Mouse (Mus musculus) cortical plate, adult 2 months (tissue): Measurements from ENCODE around the gene Syt6. TPM values are rescaled to one million over a fixed set of nuclear protein-coding genes. Genes with fewer than 3 reads are reported as not detected.

Experiments used
- H3K27ac ChIP-seq: fragments of 200-500 bp; 2 replicates; pipeline ENCODE4 v1.5.1; 2012; ENCODE audit warnings: low read length, control low read depth, inconsistent platforms; ENCODE audit not compliant: insufficient read depth
- H3K4me1 ChIP-seq: fragments of 200-500 bp; 2 replicates; pipeline ENCODE4 v1.6.1; 2011; ENCODE audit warnings: low read length; ENCODE audit not compliant: control insufficient read depth, insufficient read depth
- H3K4me3 ChIP-seq: fragments of 200-500 bp; 2 replicates; pipeline ENCODE4 v1.5.1; 2011; ENCODE audit warnings: mild to moderate bottlenecking, low read length, control low read depth; ENCODE audit not compliant: insufficient read depth
- CTCF ChIP-seq: fragments of 200-500 bp; IDR thresholded peaks from 2 replicates; pipeline ENCODE4 v1.5.1; 2011; ENCODE audit warnings: mild to moderate bottlenecking, control low read depth, low read length; ENCODE audit not compliant: insufficient read depth; ENCODE audit errors: extremely low read depth
- POLR2A ChIP-seq: fragments of 200-500 bp; IDR thresholded peaks from 2 replicates; pipeline ENCODE4 v1.6.1; 2011; ENCODE audit warnings: mild to moderate bottlenecking, low read length, control low read depth; ENCODE audit not compliant: insufficient read depth; ENCODE audit errors: extremely low read depth
- polyA plus RNA-seq: library from polyadenylated mRNA; depleted of rRNA; stranded (reverse); fragments of >200 nt; gene quantifications from 2 replicates; pipeline ENCODE4 v1.2.3, GENCODE M21; 2012; rRNA removed

Syt6 gene
- polyA plus RNA-seq, 1 experiment, result 15.1 TPM

DNA sequence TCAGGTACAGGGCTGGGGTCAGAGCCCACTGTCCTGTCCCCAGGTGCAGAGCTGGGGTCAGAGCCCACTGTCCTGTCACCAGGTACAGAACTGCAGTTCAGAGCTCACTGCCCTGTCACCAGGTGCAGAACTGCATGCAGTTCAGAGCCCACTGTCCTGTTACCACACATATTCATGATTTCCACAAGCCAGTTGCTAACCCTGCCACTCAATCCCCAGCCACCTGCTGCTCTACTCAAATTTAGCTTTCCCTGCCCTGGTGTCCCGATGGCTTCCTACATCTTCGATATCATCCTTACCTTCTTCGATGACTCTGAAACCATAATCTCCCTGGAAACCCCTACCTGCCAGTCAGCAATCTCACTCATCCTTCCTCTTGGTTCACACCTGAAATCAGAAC lies 88.4 kb downstream of the Syt6 start:
- H3K4me3 ChIP-seq, result no peak overlapping the region
- TF ChIP-seq POLR2A (no peak), CTCF (no peak)
- H3K4me1 ChIP-seq, result no peaks in the 10 kb centered on the region
- H3K27ac ChIP-seq, result no peak overlapping the region

DNA sequence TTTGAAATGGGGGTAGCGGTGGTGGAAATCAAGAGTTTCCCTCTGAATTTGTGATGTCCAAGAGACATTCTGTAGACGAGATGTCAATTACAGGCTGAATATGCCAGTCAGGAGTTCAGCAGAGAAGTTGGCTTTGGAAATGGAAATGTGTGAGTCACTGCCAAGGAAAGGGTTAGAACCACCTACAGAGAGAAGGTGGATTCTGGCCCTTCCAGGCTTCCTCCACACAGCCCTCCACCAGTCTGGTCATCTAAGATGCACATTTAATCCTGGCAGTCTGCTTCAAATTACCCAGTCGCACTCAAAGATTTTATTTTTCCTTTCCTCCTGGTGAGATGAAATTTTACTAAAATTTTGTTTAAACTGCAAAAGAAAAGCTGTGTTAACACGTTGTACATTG lies 97.1 kb downstream of the Syt6 start:
- Histone ChIP-seq H3K27ac (no peak overlapping the region), H3K4me1 (peaks cover 3% of the 10 kb centered on the region; the same call in 1 of the 2 replicates), H3K4me3 (no peak overlapping the region)
- no peak for TF ChIP-seq POLR2A
- TF ChIP-seq CTCF, result no peak

DNA sequence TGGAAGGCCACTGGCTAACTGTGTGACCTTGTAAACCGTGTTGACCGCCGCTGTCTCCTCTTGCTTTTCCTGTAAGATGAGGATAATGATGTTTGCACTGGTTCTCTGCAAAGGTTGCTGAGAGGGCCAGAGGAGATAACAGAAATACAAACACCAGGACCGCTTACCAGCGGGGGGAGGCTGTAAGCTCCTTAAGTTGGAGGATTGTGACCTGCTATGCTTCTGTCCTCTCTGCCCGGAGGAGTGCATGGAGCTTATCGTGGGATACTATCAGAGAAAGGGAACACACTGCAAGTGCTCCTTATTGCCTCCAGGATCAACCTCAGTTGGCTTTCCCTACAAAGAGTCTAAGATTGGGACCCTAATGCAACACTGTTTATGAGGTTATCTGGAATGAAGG lies 97.7 kb downstream of the Syt6 start:
- TF ChIP-seq CTCF, result no peak
- Histone ChIP-seq H3K4me1 (peaks cover 3% of the 10 kb centered on the region; the same call in 1 of the 2 replicates), H3K27ac (no peak overlapping the region), H3K4me3 (no peak overlapping the region)

DNA sequence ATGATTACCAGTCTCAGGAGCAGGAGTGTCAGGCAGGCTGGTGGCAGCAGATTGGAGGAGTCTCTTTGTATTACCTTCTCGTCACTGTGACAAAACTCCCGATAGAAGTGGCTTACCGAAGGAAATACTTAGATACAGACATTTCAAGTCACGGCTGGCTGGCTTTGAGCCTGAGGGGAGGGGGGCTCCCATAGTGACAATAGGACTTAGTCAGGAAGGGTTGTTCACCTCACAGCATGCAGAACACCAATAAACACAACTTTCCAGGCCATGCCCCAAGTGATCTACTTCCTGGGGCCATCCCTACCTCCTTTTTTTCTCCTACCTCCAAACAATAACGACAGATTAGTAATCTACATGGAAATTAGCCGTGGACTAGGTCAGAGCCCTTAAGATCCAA lies 103.8 kb downstream of the Syt6 start:
- no peak overlapping the region for H3K27ac ChIP-seq
- no peak for TF ChIP-seq POLR2A
- no peak for TF ChIP-seq CTCF
- H3K4me3 ChIP-seq, result no peak overlapping the region
- H3K4me1 ChIP-seq, result peaks cover 1% of the 10 kb centered on the region; the same call in 1 of the 2 replicates

DNA sequence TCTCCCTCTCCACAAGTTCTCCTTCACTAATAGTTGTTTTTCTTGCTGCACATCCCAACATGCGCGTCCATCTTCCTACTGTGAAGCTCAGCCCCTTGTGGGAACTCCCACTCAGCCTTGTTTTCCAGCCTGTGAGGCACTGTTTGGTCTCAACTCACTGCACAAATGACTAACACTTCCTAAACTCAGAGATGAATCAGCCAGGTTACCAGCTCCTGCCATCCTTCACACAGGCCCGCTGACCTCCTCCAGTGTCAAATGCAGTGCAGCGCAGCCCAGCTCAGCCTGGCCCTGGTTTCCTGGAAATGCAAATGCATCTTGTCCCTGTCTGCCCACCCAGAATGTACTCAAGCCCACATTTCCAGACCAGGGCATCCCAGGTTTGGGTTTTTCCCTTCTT lies 107.4 kb downstream of the Syt6 start:
- Histone ChIP-seq H3K4me1 (peaks cover 1% of the 10 kb centered on the region; the same call in 1 of the 2 replicates), H3K27ac (no peak overlapping the region), H3K4me3 (no peak overlapping the region)
- TF ChIP-seq POLR2A (no peak), CTCF (no peak)

DNA sequence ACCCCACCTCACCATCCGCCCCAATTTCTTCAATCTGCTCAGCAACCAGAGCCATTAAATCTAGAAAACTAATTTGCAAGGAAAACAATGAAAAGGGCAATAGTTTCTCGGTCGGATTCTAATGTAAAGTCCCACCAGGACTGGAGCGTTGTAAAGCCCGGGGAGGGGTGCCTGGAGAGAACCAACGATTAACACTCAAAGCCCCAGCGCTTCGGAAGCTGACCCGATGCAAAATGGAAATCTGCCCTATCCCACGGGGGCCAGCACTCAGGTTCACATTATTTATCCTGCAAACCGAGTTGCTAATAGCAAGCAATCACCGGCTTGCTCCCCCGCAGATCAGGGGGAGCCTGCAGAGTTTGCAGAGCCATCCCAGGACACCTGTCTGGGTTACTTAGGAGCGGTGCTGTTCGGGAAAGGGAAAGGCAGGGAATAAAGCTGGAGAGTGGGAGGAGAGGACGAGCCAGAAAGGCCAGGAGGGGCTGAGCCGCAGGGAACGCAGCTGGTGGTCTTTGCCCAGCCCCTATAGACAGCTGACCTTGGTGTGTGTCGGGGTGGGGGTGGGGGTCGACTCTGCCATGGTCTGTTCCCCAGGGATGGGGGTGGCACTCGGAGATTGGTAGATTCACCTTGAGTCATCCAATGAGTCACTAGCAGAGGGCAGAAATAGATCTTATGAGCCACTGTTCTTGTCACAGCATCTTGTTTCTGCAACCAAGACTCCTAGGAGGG lies 108.4 kb downstream of the Syt6 start:
- H3K4me1 ChIP-seq, result peaks cover 1% of the 10 kb centered on the region; the same call in 1 of the 2 replicates
- no peak for TF ChIP-seq CTCF
- no peak for TF ChIP-seq POLR2A
- H3K4me3 ChIP-seq, result peak overlapping the region; percentile 17; the same call in 1 of the 2 replicates
- no peak overlapping the region for H3K27ac ChIP-seq

DNA sequence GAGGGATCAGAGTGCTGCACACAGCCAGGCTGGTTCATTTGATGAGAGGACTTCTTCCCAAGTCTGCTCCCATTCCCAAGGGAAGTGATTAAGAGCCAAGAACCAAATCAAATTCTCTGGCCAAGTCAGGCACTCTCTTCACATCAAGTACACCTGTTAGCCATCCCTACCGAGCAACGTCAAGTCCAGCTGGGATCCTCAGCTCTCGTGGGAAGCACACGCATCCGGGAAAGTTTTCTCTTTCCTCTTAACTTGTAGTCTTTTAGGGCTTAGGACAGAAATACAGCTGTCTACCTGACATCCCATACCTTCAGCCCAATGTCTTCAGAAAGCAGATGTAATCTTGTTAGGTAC lies 108.9 kb downstream of the Syt6 start:
- TF ChIP-seq POLR2A (no peak), CTCF (no peak)
- H3K4me3 ChIP-seq, result no peak overlapping the region
- no peak overlapping the region for H3K27ac ChIP-seq
- peaks cover 1% of the 10 kb centered on the region; the same call in 1 of the 2 replicates for H3K4me1 ChIP-seq

DNA sequence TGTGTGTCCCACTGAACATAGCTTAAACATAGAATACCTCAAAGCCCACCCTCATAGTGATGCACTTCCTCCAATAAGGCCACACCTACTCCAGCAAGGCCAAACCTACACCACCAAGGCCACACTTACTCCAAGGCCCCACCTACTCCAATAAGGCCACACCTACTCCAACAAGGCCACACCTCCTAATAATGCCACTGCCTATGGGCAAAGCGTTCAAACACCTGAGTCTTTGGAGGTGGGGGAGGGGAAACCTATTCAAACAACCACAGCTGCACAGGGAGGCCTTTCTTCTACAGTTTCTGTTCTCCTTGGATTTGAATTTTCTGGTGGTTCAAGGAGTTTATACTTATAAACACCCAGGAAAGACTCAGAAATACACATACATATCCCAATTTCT lies 114.0 kb downstream of the Syt6 start:
- H3K27ac ChIP-seq, result no peak overlapping the region
- H3K4me1 ChIP-seq, result no peaks in the 10 kb centered on the region
- no peak for TF ChIP-seq POLR2A
- no peak for TF ChIP-seq CTCF
- H3K4me3 ChIP-seq, result no peak overlapping the region

DNA sequence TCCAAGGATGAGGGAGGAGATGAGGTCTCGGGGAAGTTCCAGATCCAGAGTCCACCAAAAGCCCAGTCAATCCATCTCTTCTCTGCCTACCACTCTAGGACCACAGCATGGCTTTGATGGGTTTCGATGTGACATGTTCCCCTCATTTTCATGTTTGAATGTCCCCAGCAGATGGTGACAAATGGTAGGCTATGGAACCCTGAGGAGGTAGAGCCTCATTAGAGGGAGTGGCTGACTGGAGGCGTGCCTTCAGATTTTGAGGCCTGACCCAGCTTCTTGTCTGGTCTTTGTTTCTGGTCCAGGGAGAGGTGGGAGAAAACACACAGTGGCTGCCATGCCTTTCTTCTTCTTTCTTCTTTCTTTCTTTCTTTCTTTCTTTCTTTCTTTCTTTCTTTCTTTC lies 115.5 kb downstream of the Syt6 start:
- H3K4me3 ChIP-seq, result no peak overlapping the region
- no peak overlapping the region for H3K27ac ChIP-seq
- H3K4me1 ChIP-seq, result no peaks in the 10 kb centered on the region
- TF ChIP-seq CTCF, result peak; percentile 30; the same call in 1 of the 2 replicates
- TF ChIP-seq POLR2A, result no peak

Other genes with a start within 250 kb of the Syt6 start
- gene Atg4a-ps, start 70.8 kb downstream of the Syt6 start, polyA plus RNA-seq, result 0.10 and 0.13 TPM in 2 replicates
- 14.3 and 14.5 TPM in 2 replicates for gene Olfml3, start 162.8 kb downstream of the Syt6 start, polyA plus RNA-seq
- gene Gm10964, start 164.1 kb downstream of the Syt6 start, polyA plus RNA-seq, result not detected in 2 replicates
- 41.2 and 42.0 TPM in 2 replicates for gene Hipk1, start 216.3 kb downstream of the Syt6 start, polyA plus RNA-seq
- gene Dclre1b, start 234.2 kb downstream of the Syt6 start, polyA plus RNA-seq, result 5.8 and 6.6 TPM in 2 replicates
- gene Ap4b1, start 234.3 kb downstream of the Syt6 start, polyA plus RNA-seq, result 14.8 and 15.6 TPM in 2 replicates
- 0.09 and 0.40 TPM in 2 replicates for gene Gm43064, start 234.3 kb downstream of the Syt6 start, polyA plus RNA-seq